Mouse (Mus musculus) heart, adult 2 months (tissue): Measurements from ENCODE around the gene Mlxip.

ENCODE experiments used
- CTCF ChIP-seq: fragments of 200-600 bp; IDR thresholded peaks from 2 replicates; pipeline ENCODE4 v1.8.1; 2022; ENCODE audit warnings: antibody characterized with exemption, mild to moderate bottlenecking, moderate library complexity
- EP300 ChIP-seq: fragments of 200-500 bp; IDR thresholded peaks from 2 replicates; pipeline ENCODE4 v1.6.1; 2011; ENCODE audit warnings: low read depth, low read length, control low read depth; ENCODE audit not compliant: insufficient read depth
- POLR2A ChIP-seq: fragments of 200-500 bp; IDR thresholded peaks from 2 replicates; pipeline ENCODE4 v1.6.1; 2011; ENCODE audit warnings: mild to moderate bottlenecking, low read depth, low read length, control low read depth; ENCODE audit not compliant: insufficient read depth

- TF ChIP-seq CTCF (no peak), EP300 (0 out of 2 replicates have a peak, but pooled peaks have one; percentile 17), POLR2A (no peak)
These were observed 12.6 kb upstream of the Mlxip start for GRCm38 (mm10) chr5:123381968-123382367.
